Mouse (Mus musculus): Measurements from ENCODE around the gene Rai14. TPM values are rescaled to one million over a fixed set of nuclear protein-coding genes. Genes with fewer than 3 reads are reported as not detected.

Gene Rai14
- polyA plus RNA-seq, 1 experiment from 2014 or later, result 73.1 TPM

DNA sequence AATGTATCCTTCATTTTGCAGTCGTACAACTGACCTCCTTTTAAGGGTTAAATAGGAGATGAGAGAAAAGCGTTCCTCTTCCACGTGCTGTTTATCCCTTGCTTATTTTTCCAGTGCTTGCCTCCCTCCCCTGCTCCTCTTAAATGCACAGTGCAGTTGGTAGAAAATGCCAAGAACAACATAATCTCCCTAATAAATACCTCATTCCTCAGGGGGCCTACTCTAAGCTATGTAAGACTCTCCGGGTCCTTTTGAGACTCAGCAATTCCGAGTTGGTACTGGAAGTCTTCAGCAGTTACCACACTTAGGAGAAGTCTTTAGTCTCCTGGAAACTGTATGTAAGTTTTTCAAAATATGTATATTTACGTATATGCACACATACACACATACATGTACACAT lies 22.9 kb downstream of the Rai14 start:
- no peaks in the 10 kb centered on the region for H3K4me1 ChIP-seq (ENCODE audit: insufficient read depth)
- no peaks in the 10 kb centered on the region for H3K27me3 ChIP-seq (ENCODE audit: insufficient read depth, low read length)
- H3K4me2 ChIP-seq, result no peak overlapping the region
- H3K4me3 ChIP-seq (ENCODE audit: low read depth, low read length), result no peak overlapping the region
- no peak for TF ChIP-seq CTCF (IDR thresholded peaks at IDR 0.05; ENCODE audit: low read depth)
- DNase-seq (no peak), ATAC-seq (ENCODE audit: insufficient read depth) (no peak)
- peaks cover 16% of the 10 kb centered on the region for H3K36me3 ChIP-seq (ENCODE audit: insufficient read depth)
- no peaks in the 10 kb centered on the region for H3K9me3 ChIP-seq (ENCODE audit: low read depth, low read length)
- 52% methylated on average over 6 of the region's 6 CpGs for WGBS
- no peak overlapping the region for H3K9ac ChIP-seq
- H3K27ac ChIP-seq (ENCODE audit: low read depth), result no peak overlapping the region

- Histone ChIP-seq H3K27ac (ENCODE audit: low read depth) (no peak overlapping the region), H3K4me2 (peak overlapping the region; percentile 16; the same call in 1 of the 2 replicates), H3K9me3 (ENCODE audit: low read depth, low read length) (no peaks in the 10 kb centered on the region), H3K27me3 (ENCODE audit: insufficient read depth, low read length) (no peaks in the 10 kb centered on the region), H3K36me3 (ENCODE audit: insufficient read depth) (peaks cover 17% of the 10 kb centered on the region), H3K9ac (no peak overlapping the region), H3K4me3 (ENCODE audit: low read depth, low read length) (no peak overlapping the region), H3K4me1 (ENCODE audit: insufficient read depth) (no peaks in the 10 kb centered on the region)
- no peak for DNase-seq
- no peak for TF ChIP-seq CTCF (IDR thresholded peaks at IDR 0.05; ENCODE audit: low read depth)
- ATAC-seq (ENCODE audit: insufficient read depth), result no peak
- 71% methylated on average over 5 of the region's 5 CpGs for WGBS
Measured at GRCm38 (mm10) chr15:10690973-10691372, 23.5 kb downstream of the Rai14 start.

GRCm38 (mm10) chr15:10690219-10690618 lies 24.2 kb downstream of the Rai14 start:
- 48% methylated on average over 13 of the region's 13 CpGs for WGBS
- Histone ChIP-seq H3K27me3 (ENCODE audit: insufficient read depth, low read length) (no peaks in the 10 kb centered on the region), H3K9ac (no peak overlapping the region), H3K27ac (ENCODE audit: low read depth) (peak overlapping the region; percentile 33; the same call in 1 of the 2 replicates), H3K4me1 (ENCODE audit: insufficient read depth) (peaks cover 3% of the 10 kb centered on the region; the same call in 1 of the 2 replicates), H3K9me3 (ENCODE audit: low read depth, low read length) (no peaks in the 10 kb centered on the region), H3K4me3 (ENCODE audit: low read depth, low read length) (no peak overlapping the region), H3K36me3 (ENCODE audit: insufficient read depth) (peaks cover 17% of the 10 kb centered on the region), H3K4me2 (0 out of 2 replicates have a peak overlapping the region, but pooled peaks have one; percentile 16)
- no peak for TF ChIP-seq CTCF (IDR thresholded peaks at IDR 0.05; ENCODE audit: low read depth)
- peak; percentile 74 for DNase-seq
- ATAC-seq (ENCODE audit: insufficient read depth), result peak; percentile 76

GRCm38 (mm10) chr15:10689304-10689703 lies 25.1 kb downstream of the Rai14 start:
- TF ChIP-seq CTCF (IDR thresholded peaks at IDR 0.05; ENCODE audit: low read depth), result no peak
- Histone ChIP-seq H3K36me3 (ENCODE audit: insufficient read depth) (peaks cover 17% of the 10 kb centered on the region), H3K27ac (ENCODE audit: low read depth) (peak overlapping the region; percentile 12; the same call in 1 of the 2 replicates), H3K4me2 (no peak overlapping the region), H3K4me1 (ENCODE audit: insufficient read depth) (peaks cover 3% of the 10 kb centered on the region; the same call in 1 of the 2 replicates), H3K4me3 (ENCODE audit: low read depth, low read length) (no peak overlapping the region), H3K9me3 (ENCODE audit: low read depth, low read length) (no peaks in the 10 kb centered on the region), H3K9ac (no peak overlapping the region), H3K27me3 (ENCODE audit: insufficient read depth, low read length) (no peaks in the 10 kb centered on the region)
- DNase-seq (peak; percentile 51), ATAC-seq (ENCODE audit: insufficient read depth) (no peak)
- 56% methylated on average over 11 of the region's 11 CpGs for WGBS

- Histone ChIP-seq H3K9ac (no peak overlapping the region), H3K4me3 (ENCODE audit: low read depth, low read length) (no peak overlapping the region), H3K36me3 (ENCODE audit: insufficient read depth) (peaks cover 17% of the 10 kb centered on the region), H3K4me2 (no peak overlapping the region), H3K27ac (ENCODE audit: low read depth) (no peak overlapping the region), H3K27me3 (ENCODE audit: insufficient read depth, low read length) (no peaks in the 10 kb centered on the region), H3K9me3 (ENCODE audit: low read depth, low read length) (no peaks in the 10 kb centered on the region), H3K4me1 (ENCODE audit: insufficient read depth) (peaks cover 3% of the 10 kb centered on the region; the same call in 1 of the 2 replicates)
- no peak for TF ChIP-seq CTCF (IDR thresholded peaks at IDR 0.05; ENCODE audit: low read depth)
- ATAC-seq (ENCODE audit: insufficient read depth) (no peak), DNase-seq (no peak)
- WGBS, result 66% methylated on average over 5 of the region's 5 CpGs
Measured at GRCm38 (mm10) chr15:10688686-10689085, 25.7 kb downstream of the Rai14 start.

GRCm38 (mm10) chr15:10687365-10687764 lies 27.1 kb downstream of the Rai14 start:
- H3K4me2 ChIP-seq, result no peak overlapping the region
- H3K9me3 ChIP-seq (ENCODE audit: low read depth, low read length), result no peaks in the 10 kb centered on the region
- H3K4me3 ChIP-seq (ENCODE audit: low read depth, low read length), result no peak overlapping the region
- no peak for DNase-seq
- no peak for ATAC-seq (ENCODE audit: insufficient read depth)
- no peaks in the 10 kb centered on the region for H3K27me3 ChIP-seq (ENCODE audit: insufficient read depth, low read length)
- peaks cover 3% of the 10 kb centered on the region; the same call in 1 of the 2 replicates for H3K4me1 ChIP-seq (ENCODE audit: insufficient read depth)
- no peak for TF ChIP-seq CTCF (IDR thresholded peaks at IDR 0.05; ENCODE audit: low read depth)
- no peak overlapping the region for H3K27ac ChIP-seq (ENCODE audit: low read depth)
- H3K9ac ChIP-seq, result no peak overlapping the region
- H3K36me3 ChIP-seq (ENCODE audit: insufficient read depth), result peaks cover 17% of the 10 kb centered on the region
- WGBS, result 74% methylated on average over 7 of the region's 7 CpGs

DNA sequence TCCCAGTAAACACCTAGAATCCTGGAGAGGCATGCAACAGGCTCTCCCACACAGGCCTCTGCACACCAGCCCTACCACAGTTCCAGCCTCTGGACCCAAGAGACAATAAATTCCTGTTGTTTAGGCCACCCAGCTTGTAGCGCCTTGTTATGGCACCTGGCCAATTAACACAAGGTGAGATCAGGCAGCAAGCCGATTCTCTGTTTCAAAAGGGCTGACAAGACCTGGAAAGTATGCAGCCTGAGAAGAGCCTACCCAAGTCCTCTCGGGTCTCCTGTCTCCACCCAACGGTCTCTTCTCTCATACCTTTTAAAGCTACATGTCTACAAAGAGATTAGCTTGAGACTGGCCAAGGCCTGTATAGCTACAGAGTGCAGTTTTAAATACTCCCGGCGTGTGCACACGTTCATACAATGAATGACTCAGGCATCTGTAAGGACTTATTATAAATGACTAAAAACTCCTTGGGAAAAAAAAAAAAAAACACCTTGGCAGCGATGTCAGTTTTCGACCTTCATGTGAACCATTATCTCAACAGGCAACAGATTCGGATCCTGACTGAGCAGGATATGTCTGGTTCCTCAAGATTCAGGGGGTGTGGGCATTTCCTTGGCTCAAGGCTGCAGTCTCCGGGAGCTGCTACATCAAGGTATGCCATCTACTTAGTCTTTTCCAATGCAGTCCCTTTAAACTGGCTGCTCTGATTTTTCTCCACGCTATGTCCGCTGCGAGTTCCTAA lies 28.6 kb downstream of the Rai14 start:
- WGBS, result 61% methylated on average over 14 of the region's 14 CpGs
- no peak overlapping the region for H3K9ac ChIP-seq
- no peak overlapping the region for H3K4me3 ChIP-seq (ENCODE audit: low read depth, low read length)
- no peaks in the 10 kb centered on the region for H3K9me3 ChIP-seq (ENCODE audit: low read depth, low read length)
- TF ChIP-seq CTCF (IDR thresholded peaks at IDR 0.05; ENCODE audit: low read depth), result no peak
- H3K4me2 ChIP-seq, result no peak overlapping the region
- DNase-seq (peak; percentile 58), ATAC-seq (ENCODE audit: insufficient read depth) (peak; percentile 30; the same call in 1 of the 2 replicates)
- no peak overlapping the region; the same call in 1 of the 2 replicates for H3K27ac ChIP-seq (ENCODE audit: low read depth)
- H3K27me3 ChIP-seq (ENCODE audit: insufficient read depth, low read length), result no peaks in the 10 kb centered on the region
- H3K4me1 ChIP-seq (ENCODE audit: insufficient read depth), result peaks cover 3% of the 10 kb centered on the region; the same call in 1 of the 2 replicates
- H3K36me3 ChIP-seq (ENCODE audit: insufficient read depth), result peaks cover 17% of the 10 kb centered on the region

Data from lung, embryonic 14.5 days (tissue).